Mouse (Mus musculus) splenic B cell, adult 2 months (primary cell): Measurements from ENCODE around the gene Aplp2.

Experiments used
- DNase-seq: peaks from one replicate; pipeline ENCODE4 v3.0.0-alpha.2; 2011; ENCODE audit warnings: low read depth, low spot score
- H3K27me3 ChIP-seq: 2 replicates; pipeline ENCODE4 v1.6.1; 2012; ENCODE audit warnings: mild to moderate bottlenecking, low read length, moderate library complexity, mixed read lengths; ENCODE audit not compliant: control insufficient read depth, poor library complexity, insufficient read depth, severe bottlenecking
- H3K36me3 ChIP-seq: 2 replicates; pipeline ENCODE4 v1.6.1; 2012; ENCODE audit warnings: mild to moderate bottlenecking, low read length, moderate library complexity, mixed read lengths; ENCODE audit not compliant: control insufficient read depth, poor library complexity, insufficient read depth, severe bottlenecking

The Aplp2 gene

GRCm38 (mm10) chr9:31211690-31212499, at the start of gene Aplp2:
Gene Aplp2 (minus strand): TSS chr9:31211815.
- Histone ChIP-seq H3K36me3 (no peaks in the 10 kb centered on the region), H3K27me3 (peaks cover 3% of the 10 kb centered on the region; the same call in 1 of the 2 replicates)
- peak; percentile 98 for DNase-seq

GRCm38 (mm10) chr9:31260219-31260618, 48.6 kb upstream of the Aplp2 start:
- no peak for DNase-seq
- no peaks in the 10 kb centered on the region for H3K27me3 ChIP-seq
- H3K36me3 ChIP-seq = no peaks in the 10 kb centered on the region

GRCm38 (mm10) chr9:31258237-31258636, 46.6 kb upstream of the Aplp2 start:
- DNase-seq = no peak
- no peaks in the 10 kb centered on the region for H3K27me3 ChIP-seq
- no peaks in the 10 kb centered on the region for H3K36me3 ChIP-seq

GRCm38 (mm10) chr9:31255953-31256352, 44.3 kb upstream of the Aplp2 start:
- Histone ChIP-seq H3K36me3 (no peaks in the 10 kb centered on the region), H3K27me3 (no peaks in the 10 kb centered on the region)
- DNase-seq = no peak

GRCm38 (mm10) chr9:31254697-31255004, 43.0 kb upstream of the Aplp2 start:
- Histone ChIP-seq H3K36me3 (no peaks in the 10 kb centered on the region), H3K27me3 (no peaks in the 10 kb centered on the region)
- DNase-seq = peak; percentile 12

GRCm38 (mm10) chr9:31253866-31254696, 42.5 kb upstream of the Aplp2 start:
- Histone ChIP-seq H3K27me3 (no peaks in the 10 kb centered on the region), H3K36me3 (no peaks in the 10 kb centered on the region)
- no peak for DNase-seq

- peak; percentile 27 for DNase-seq
- Histone ChIP-seq H3K36me3 (no peaks in the 10 kb centered on the region), H3K27me3 (no peaks in the 10 kb centered on the region)
Measured at GRCm38 (mm10) chr9:31253311-31253734, 41.7 kb upstream of the Aplp2 start.

- H3K27me3 ChIP-seq = no peaks in the 10 kb centered on the region
- DNase-seq = peak; percentile 16
- H3K36me3 ChIP-seq = no peaks in the 10 kb centered on the region
Measured at GRCm38 (mm10) chr9:31252182-31252799, 40.7 kb upstream of the Aplp2 start.

- no peaks in the 10 kb centered on the region for H3K36me3 ChIP-seq
- H3K27me3 ChIP-seq = no peaks in the 10 kb centered on the region
- DNase-seq = peak; percentile 68
Measured at GRCm38 (mm10) chr9:31247447-31248220, 36.0 kb upstream of the Aplp2 start.

GRCm38 (mm10) chr9:31246421-31246820, 34.8 kb upstream of the Aplp2 start:
- no peaks in the 10 kb centered on the region for H3K36me3 ChIP-seq
- no peaks in the 10 kb centered on the region for H3K27me3 ChIP-seq
- DNase-seq = no peak

- Histone ChIP-seq H3K36me3 (no peaks in the 10 kb centered on the region), H3K27me3 (no peaks in the 10 kb centered on the region)
- DNase-seq = no peak
Measured at GRCm38 (mm10) chr9:31245006-31245405, 33.4 kb upstream of the Aplp2 start.

GRCm38 (mm10) chr9:31243939-31244333, 32.3 kb upstream of the Aplp2 start:
- Histone ChIP-seq H3K27me3 (no peaks in the 10 kb centered on the region), H3K36me3 (no peaks in the 10 kb centered on the region)
- DNase-seq = no peak

GRCm38 (mm10) chr9:31243306-31243938, 31.8 kb upstream of the Aplp2 start:
- Histone ChIP-seq H3K27me3 (no peaks in the 10 kb centered on the region), H3K36me3 (no peaks in the 10 kb centered on the region)
- DNase-seq = peak; percentile 56

GRCm38 (mm10) chr9:31241208-31241699, 29.6 kb upstream of the Aplp2 start:
- Histone ChIP-seq H3K27me3 (no peaks in the 10 kb centered on the region), H3K36me3 (no peaks in the 10 kb centered on the region)
- no peak for DNase-seq
